Mouse (Mus musculus) megakaryocyte, embryonic 14.5 days (primary cell): ENCODE measurements around the gene Olfr1231.

ENCODE experiments used
- FLI1 ChIP-seq: IDR thresholded peaks from 2 replicates; pipeline ENCODE4 v1.6.1; 2012; ENCODE audit warnings: low read length, inconsistent platforms, mixed read lengths
- GATA1 ChIP-seq: IDR thresholded peaks from 3 replicates; pipeline ENCODE4 v1.6.1; 2012; ENCODE audit warnings: mixed read lengths, low read length, inconsistent platforms, borderline replicate concordance

DNA sequence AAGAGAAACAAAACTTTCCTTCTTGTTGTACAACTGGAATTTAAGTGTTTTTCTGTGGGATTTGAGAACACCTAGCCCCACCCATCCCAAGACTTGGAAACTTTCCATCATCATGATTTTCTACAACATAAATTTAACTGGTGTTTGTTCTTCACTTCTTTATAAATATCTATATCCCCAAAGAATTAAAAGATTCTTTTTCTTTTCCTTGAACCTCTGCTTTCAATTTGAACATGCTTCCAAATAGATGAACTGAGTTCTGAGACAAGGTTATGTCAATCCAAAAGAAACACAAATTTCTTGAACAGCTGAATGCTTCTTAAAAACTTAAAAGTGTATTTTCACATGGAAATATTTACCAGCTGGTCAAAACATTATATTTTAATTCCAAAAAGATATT is 22.7 kb upstream of the Olfr1231 start, which contains the start of gene Olfr1232:
- TF ChIP-seq GATA1 (no peak), FLI1 (no peak)
